Mouse (Mus musculus) frontal cortex, postnatal 36 days (tissue): ENCODE data around the gene Gria1.
A peak's percentile ranks its signal among the peaks of the same experiment; 100 is the strongest.

Source experiments
- DNase-seq, 2 experiments: peaks; one replicate each; pipeline ENCODE4 v3.0.0; 2022; ENCODE audit warnings: low spot score in 2 of 2

The Gria1 gene

DNA sequence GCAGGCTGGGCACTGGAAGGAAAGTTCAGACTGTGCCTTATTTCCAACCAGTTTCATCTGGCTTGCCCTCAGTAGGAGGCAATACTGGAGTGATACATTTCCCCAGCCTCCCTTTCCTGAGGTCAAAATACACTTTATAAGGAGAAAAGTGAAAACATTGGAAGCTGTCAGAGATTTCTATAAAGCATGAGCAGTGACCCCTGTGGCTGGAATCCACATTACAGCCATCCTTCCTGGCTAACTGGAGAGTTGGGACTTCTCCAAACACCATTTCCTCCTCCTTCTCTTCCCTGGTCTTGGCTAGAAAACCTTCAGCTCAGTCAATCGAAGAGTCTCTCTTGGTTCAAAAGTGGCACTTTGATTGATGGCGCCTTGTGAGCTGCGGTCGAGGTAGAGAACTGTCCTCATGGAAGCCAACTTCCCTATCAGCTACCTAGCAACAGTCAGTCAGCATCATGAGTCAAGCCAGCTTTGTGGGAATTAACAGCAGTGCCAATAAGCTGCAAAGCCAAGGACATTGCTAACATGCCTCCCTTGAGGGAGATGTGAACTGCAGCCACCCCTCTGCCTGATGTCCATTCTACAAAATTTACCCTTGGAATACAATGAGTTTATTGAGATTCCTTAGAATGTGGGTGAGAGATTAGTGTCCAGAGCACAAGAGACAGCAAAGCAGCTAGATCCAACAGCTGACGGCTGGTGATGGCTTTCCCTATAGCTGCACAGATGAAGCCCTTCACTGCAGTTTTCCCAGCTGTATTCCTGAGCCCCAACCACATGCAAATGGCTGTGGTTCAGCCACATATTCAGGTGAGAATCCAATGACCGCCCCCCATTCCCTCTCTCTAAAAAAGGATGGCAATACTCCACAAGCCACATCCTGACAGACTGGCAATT, 40.7 kb downstream of the Gria1 start:
- no peak for DNase-seq

DNA sequence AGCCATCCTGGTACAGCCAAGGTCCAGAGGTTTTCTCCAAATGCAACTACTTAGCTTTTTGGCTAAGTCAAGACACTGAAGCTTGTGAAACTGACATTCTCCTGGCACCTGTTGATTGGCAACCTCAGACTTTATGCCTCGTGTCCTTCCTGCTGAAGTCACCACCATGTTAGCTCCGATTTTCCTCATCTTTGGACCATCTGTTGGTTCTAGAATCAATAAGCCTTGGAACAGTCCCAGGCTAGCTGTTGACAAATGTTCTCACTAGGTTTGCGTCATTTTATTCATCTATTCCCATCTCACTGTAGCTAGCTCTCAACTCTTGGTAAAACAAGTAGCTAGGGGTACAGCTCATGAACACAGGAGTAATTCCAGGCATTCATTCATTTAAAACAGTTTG, 51.3 kb downstream of the Gria1 start:
- no peak for DNase-seq

DNA sequence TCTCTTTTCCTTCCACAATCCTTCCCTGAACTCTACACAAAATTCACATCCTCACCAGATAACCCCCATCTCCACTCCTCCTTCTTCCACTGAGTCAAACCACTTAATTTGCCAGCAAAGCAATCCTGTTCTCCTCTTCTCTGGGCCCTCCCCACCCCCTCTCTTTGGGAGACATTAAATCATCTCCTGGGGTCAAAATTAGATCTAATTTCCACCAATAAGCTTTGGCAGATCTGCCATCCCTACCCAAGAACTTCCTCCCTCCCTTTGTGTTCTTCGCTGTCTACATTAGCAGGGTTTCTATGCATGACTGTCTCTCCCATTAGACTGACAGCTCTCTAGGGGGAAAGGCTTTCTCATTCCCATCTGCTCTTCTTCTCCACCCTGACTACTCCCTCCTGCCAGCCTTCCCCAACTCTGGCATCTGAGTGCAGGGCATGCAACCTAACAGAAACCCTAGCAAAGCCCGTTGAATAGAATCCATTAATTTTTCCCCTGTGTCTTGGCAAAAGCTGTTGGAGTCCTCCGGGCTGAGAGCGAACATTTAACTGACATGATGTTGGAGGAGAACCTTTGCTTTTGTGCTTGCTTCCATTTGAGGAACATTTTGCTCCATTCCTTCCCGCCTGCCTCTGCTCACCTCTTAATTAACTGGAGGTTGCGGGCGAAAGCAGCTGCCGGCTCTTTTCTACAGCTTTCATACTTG, 59.2 kb downstream of the Gria1 start:
- no peak for DNase-seq

DNA sequence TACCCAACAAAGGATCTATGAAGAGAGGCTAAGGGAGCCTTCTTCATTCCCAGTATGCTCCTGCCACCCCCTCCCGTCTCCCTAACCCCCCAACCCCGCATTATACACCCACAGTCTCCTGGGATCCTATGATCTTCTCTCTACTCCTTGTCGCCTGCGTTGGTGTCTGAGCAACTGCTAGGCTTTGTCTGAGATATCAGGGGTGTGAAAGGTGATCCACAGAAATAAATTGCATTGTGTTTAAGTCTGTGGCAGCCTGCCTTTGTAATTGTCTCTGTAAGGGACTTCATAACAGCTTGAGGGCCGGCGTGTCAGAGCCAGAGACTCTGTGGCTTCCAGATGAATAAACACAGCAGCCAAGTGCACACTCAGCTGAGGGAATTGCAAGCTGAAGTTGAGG, 61.0 kb downstream of the Gria1 start:
- no peak for DNase-seq

DNA sequence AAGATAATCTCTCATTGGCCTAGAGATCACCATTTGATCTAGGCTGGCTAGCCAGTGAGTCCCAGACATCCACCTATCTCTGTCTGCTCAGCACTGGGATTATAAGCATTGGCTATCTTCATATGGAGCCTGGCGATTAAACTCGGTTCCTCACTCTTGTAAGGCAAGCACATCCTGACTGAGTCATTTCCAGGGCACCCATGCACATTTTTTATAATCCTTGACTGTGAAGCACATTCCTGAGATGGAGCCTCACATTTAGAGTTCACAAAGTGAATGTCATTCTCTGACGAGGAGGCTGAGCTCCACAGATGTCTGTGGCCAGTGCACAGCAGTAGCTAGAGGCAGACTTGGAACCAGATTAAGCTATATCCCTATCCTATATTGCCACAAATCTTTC, 68.2 kb downstream of the Gria1 start:
- no peak for DNase-seq

DNA sequence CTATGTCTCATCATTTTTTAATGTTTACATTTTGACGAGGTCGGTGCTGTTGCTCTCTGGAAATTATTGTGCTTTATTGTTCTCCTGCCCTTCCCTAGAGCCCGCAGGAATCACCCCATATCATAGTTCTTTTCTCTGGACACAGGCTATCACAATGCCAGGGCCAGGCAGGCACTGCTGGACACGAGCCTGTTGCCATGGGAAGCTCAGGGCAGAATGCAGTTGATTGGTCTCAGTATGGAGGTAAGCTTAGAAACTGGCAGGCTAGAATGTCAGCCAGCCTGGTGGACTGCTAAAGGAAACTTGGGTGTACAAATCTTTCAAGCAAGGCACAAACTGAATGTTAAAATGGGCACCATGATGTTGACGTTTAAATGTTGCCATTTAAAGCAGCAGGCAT, 78.3 kb downstream of the Gria1 start:
- peak in 1 of 2 experiments; percentile 23 for DNase-seq

DNA sequence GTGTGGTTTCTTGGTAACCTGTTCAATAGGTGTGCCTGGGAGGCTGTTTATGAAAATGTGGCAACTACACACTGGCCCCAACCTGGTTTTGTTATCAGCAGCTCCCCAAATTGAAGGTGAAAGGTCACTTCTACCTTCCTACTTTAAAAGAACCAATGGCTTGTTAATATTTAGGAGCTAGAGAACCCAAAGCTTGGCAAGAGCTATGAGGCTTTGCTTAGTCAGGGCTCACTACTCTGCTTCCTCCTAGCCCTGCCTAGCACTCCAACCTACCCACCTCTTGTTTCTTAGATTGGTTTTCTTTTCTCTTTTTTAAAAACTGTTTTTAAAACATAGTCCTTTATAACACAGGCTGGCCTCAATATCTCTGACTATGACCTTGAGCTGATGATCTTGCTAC, 79.5 kb downstream of the Gria1 start:
- DNase-seq = no peak

DNA sequence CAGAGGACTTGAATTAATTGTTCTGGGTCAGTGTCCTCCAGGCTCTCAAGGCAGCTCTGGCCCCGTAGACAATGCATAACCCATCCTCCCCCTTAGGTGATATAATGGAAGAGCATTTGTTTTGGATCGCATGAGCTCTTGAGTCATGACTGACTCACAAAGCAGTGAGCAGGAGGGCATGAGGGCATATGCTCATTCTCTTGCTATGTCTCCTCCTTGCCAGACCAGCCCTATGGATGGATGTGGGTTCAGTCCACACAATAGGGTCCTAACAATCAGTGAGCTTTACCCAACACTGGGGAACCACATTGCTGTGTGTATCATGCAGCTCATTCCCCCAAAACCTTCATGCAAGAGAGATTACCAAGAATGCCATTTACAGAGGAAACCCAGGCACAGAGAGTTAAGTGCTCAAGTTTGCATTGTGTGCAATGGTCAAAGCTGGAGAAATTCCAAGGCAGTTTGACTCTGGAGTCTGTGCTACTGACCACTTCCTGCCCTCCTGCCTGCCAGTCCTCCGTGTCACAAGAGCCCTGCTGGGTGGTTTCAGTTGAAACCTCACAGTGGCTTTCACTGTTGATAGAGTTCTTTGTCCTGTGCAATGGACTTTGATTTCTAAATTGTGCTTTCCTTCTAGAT, 80.2 kb downstream of the Gria1 start:
- no peak for DNase-seq

DNA sequence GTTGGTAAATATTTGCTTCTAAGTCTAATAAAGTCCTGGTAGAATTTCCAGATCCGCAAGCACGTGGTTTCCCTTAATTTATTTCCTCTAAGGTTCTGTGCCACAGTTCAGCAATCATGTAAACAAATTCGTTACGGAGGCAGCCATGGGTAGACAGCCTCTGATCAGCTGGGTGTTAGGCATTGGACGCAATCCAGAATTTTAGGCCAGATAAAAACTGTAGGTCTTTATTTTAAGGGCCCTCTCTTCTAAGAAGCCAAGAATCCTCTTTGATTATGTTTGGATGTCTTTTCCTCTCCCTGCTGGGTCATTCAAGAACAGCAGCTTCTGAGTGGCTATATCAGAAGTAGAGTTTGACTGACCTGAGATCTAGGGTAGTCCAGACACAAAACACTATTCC, 89.3 kb downstream of the Gria1 start:
- no peak for DNase-seq

DNA sequence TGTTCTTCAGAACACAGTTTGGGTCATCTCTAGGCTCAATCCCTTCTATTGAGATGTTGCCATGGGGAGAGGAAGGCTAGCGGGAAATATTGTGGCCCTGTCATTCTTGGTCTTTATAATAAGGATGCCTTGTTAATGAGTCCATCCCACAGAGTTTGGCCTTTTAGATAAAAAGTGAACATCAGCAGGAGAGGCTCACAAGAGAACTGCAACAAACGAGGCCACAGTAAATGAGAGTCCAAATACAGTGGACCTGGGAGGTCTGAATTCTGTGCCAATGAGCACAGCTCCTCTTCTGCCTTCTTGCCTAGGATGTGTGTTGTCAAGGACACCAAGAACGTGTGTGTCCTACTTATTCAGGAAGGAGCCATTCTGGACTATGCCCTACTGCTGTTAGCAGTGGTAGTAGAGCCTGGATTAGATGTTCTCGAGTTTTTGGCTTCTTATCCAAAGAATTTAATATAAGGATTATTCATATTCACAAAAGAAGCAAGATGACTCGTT, 92.6 kb downstream of the Gria1 start:
- DNase-seq = no peak

DNA sequence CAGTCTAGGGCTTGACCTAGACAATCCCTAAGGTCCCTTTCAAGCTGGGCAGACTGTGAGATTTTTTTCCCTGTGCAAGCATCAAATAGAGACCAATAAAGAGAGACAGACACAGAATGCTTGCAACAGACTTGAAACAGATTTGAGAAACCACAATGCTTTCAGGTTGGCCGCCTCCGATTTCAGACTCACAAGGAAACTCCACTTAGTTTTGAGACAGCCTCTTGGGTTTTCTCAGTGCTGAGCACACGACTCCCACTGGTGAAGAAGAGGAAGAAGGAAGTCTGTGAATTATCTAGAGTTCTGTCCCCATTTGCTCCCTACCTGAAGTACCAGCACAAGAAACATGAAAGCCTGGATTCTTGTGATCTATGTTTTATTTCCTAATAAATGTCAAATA, 94.5 kb downstream of the Gria1 start:
- no peak for DNase-seq

DNA sequence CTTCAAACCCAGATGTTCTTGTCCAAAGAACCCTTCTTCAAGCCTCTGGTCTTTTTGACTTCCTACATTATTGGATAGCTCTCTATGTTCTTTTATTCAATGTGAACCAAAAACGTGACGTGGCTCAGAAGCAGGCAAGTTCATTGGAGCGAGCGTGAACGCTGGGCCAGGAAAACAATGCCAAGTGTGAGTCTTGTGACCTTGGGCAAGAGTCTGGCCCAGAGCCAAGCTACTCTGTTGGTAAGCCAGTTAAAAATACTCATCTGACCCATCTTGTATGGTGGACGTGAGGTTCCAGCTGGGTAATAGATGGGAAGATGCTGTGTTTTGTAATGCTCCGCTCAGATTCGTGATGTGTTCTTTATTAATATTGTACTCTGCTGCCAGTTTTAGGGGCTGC, 101.2 kb downstream of the Gria1 start:
- DNase-seq = no peak

DNA sequence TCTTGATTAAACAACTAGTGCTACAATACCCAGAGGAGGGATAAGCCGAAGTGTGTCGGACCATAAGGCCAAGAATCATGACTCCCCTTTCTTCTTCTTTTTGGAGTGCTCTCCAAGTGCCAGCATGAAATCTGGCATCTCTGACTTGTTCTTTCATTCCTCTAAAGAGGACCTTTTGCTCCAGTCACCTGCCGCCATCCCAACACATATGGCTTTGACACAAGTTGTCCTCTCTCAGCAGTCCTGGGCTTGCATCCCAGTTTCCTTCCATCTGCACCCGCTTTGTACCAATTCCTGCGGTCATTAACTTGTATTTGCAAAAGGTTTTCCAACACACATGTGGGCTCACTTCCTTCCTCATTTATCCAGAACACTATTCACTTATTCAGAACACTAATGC, 103.2 kb downstream of the Gria1 start:
- DNase-seq = no peak

DNA sequence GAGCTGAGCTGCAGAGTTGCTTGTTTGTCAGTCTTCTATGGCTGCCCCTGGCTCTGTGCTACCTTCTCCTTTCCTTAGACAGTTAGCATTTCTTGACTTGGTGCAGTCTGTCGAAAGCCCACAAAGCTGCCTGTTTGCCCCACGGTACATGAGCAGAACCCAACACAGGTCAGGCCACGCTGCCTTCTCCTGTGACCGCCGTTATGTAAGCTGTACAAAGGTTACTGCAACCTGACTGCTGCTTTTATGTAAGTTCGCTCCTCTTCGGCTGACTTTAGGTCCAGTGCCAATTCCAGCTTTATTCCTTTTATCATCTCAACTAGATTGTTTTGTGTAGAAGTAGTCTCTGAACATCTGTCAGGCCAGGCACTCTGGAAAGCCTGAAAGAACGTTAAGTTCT, 115.9 kb downstream of the Gria1 start:
- DNase-seq = no peak

DNA sequence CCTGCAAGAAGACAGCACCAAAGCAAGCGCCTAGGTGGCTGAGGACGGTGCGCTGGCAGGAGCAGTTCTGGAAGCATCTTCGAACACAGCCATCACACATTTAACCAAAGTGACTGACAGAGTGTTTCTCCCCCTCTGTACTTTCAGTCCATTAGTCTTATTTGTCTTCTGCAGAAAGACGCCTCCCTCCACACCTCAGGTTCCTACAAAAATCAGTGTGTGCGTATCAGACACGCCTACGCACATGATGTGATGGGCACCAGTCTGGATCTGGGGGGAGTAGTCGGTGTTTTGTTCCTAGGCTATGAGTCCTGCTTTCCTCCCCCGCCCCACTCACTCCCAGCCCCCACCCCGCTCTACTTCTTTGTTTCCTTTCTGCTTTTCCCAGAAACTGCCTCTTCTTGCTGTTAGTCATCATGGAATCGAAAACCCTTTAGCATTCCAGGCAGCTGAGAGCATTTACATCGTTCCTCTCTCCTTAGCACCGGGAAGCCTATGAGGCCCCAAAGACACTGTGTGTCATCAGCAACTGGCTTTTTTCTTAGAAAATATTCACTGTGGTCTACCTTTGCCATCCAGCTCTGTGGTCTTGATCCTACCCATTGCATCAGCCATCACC, 129.1 kb downstream of the Gria1 start:
- peak; percentile 42 to 52 for DNase-seq

DNA sequence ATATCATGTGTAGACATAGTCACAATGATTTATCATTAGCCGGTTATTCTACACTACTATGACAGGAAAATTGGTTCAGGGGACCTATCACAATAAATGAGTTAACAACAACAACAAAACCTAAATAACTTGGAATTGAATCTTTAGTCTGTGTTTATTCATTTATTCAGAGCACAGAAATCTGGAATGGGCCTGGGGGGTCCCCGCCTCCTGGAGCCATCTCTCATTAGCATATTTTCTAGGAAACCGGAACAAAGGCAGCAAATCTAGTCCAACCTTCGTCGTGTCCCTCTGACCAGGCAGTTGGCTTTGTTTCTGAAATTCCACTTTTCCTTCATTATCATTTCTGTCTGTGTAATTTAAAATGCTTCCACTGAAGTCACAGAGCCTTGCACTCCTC, 132.5 kb downstream of the Gria1 start:
- DNase-seq = no peak

DNA sequence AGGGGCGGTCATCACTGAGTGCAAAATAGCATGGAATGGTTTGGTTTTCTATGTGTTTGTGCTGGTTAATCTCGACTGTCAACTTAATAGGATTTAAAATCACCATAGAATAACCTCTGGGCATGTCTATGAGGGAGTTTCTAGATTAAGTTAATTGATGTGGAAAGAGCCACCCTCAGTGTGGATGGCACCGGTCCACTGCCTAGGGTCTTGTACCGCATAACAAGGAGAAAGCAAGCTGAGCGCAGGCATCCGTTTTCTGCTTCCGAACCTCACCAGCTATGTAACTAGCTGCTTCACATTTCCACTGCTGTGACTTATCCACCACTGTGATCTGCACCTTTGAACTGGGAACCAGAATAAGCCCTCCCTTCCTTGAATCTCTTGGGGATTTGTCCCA, 134.0 kb downstream of the Gria1 start:
- DNase-seq = no peak

DNA sequence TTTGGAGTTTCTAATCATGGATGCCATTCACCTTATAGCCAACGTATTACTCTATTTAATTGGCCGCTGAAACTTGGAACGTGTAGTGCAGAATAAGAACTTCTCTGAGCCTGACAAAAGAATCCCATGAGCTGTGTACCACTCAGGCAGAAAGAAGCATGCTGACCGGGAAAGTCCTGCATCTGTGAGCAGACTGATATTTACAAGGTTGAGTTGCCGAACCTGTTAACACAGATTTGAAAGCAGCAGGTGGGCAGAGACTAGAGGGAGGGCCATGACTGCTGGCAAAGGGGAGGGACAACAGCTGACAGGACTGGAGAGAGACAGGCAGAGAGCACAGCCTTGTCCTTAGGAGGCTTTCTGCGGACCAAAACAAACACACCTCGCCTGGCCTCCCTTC, 134.5 kb downstream of the Gria1 start:
- DNase-seq = no peak

DNA sequence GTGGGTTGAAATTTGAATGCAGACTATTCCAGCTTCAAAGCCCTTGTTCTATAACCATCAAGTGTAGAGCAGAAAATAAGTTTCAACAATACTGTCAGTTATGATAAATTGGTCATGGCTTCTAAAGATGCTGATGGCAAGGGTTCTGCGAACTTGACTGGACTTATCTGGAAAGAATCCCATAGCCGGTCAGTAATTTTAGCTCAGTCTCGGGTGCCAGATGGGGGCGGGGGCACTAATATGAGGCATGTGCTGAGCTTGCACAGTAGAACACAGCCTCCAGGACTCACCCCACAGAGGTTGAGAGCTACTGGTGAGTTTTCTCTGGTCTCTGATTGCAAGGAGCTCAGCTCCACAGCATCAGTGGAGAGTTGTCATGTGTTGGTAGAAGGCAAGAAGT, 140.5 kb downstream of the Gria1 start:
- no peak for DNase-seq

DNA sequence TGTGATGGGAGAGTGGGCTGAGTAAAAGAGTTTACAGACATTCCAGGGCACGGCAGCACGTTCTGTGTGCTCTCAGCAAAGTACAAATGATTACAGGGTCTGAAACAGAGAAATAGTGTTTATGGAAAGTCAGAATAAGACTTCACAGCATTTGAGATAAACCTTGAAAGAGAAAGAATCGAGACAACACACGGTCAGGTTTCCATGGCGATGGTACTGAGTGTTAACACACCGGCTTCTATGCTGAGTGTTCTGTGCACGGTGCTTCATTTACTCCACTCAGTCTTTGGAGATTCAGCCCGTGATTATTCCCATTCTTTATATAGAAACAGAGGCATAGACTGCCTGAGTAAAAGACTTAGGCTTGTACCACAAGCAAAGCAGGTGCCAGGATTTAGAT, 143.8 kb downstream of the Gria1 start:
- peak in 1 of 2 experiments; percentile 43 for DNase-seq

DNA sequence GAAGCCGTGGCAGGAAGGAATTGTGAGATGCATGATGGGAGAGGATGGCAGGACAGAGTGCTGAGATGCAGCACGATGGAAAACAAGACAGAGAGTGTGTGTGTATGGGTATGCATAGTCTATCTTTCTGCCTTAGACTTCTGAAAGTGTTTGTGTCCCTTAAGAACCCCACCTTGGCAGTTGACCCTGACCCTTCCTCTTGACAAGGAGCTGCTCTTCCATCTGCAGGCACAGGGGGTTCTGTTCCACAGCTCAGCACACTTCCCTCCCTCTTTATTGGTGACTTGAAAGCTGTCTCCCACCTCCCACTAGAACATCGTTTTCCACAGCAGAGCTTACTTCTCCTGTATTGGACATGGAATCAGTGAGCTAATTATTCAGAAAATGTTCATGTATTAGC, 148.2 kb downstream of the Gria1 start:
- no peak for DNase-seq

DNA sequence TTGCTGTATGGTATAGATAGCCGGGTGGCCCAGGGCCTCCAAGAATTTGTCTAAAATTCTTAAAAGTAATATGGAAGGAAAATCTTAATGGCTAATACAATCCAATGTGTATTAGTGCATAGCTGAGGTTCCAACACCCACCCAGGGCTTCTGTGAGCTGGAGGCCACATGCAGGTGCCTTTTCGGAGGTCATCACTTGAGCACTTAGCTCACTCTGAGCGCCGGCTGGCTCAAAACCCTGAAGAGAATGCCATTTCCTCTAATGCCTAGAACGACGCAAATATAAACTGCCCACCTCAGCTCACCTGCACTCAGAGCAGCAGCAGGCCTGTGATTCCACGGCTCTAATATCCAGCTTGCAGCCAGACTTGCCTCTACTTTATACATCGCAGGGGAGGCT, 148.9 kb downstream of the Gria1 start:
- DNase-seq = no peak
